Mouse (Mus musculus) G1E (cell line): ENCODE measurements around the gene Lgmn.
A peak's percentile ranks its signal among the peaks of the same experiment; 100 is the strongest.

Source experiments
- CTCF ChIP-seq: IDR thresholded peaks from 2 replicates; pipeline ENCODE4 v1.5.1; 2012; ENCODE audit warnings: low read depth, low read length, inconsistent platforms, mixed read lengths
- GATA1 ChIP-seq: IDR thresholded peaks from 2 replicates; pipeline ENCODE4 v1.6.1; 2012; ENCODE audit warnings: borderline replicate concordance, low read length, inconsistent platforms, mixed read lengths
- GATA2 ChIP-seq: IDR thresholded peaks from 2 replicates; pipeline ENCODE4 v1.6.1; 2012; ENCODE audit warnings: low read depth, low read length, inconsistent platforms, borderline replicate concordance
- POLR2AphosphoS5 ChIP-seq: IDR thresholded peaks from 2 replicates; pipeline ENCODE4 v1.6.1; 2012; ENCODE audit warnings: low read depth, low read length, inconsistent platforms; ENCODE audit not compliant: insufficient replicate concordance
- TAL1 ChIP-seq: conservative IDR thresholded peaks from 2 replicates; pipeline ENCODE4 v1.6.1; 2012; ENCODE audit warnings: low read depth, low read length, inconsistent platforms, mixed read lengths

DNA sequence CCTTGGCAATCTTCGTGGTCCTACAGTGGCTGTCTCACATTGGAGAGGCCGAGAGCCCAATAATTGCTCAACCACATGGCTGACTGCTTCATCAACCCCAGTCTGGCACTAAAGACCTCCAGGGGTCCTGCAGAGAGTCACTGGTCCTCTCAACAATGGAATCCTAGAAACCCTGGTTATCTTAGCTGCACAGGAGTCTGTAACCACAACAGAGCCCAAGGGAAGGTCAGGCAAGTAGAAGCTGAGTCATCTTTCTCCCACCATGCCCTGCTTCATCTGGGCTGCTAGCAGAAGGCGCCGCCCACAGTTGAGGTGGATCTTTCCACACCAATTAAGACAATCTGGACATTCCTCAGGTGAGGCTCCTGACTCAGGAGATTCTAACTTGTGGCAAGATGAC lies 80.2 kb downstream of the Lgmn start:
- TF ChIP-seq CTCF (no peak), TAL1 (peak; percentile 51; the same call in 1 of the 2 replicates), GATA1 (no peak), POLR2AphosphoS5 (no peak), GATA2 (no peak)
